Mouse (Mus musculus) CH12.LX (cell line): ENCODE measurements around the gene Olfr1412.

Source experiments
- BHLHE40 ChIP-seq: IDR thresholded peaks from 2 replicates; pipeline ENCODE4 v1.6.1; 2011; ENCODE audit warnings: mild to moderate bottlenecking, low read depth, low read length, improper control_type of control experiment
- CHD1 ChIP-seq: IDR thresholded peaks from 2 replicates; pipeline ENCODE4 v1.6.1; 2012; ENCODE audit warnings: low read depth, low read length, improper control_type of control experiment, inconsistent platforms
- CTCF ChIP-seq, 2 experiments: IDR thresholded peaks in 1 of 2; conservative IDR thresholded peaks in 1 of 2; 2 replicates each; pipeline ENCODE4 v1.5.1; 2011 to 2012; ENCODE audit warnings: low read depth in 2 of 2, low read length in 2 of 2, improper control_type of control experiment in 1 of 2, inconsistent platforms in 1 of 2, mild to moderate bottlenecking in 1 of 2, moderate library complexity in 1 of 2
- HCFC1 ChIP-seq: IDR thresholded peaks from 2 replicates; pipeline ENCODE4 v1.6.1; 2012; ENCODE audit warnings: low read depth, mild to moderate bottlenecking, inconsistent platforms, low read length, improper control_type of control experiment
- MAFK ChIP-seq: IDR thresholded peaks from 2 replicates; pipeline ENCODE4 v1.6.1; 2011; ENCODE audit warnings: low read length, improper control_type of control experiment; ENCODE audit not compliant: insufficient replicate concordance
- MXI1 ChIP-seq: IDR thresholded peaks from 2 replicates; pipeline ENCODE4 v1.6.1; 2011; ENCODE audit warnings: mild to moderate bottlenecking, low read depth, low read length, improper control_type of control experiment
- POLR2A ChIP-seq: IDR thresholded peaks from 2 replicates; pipeline ENCODE4 v1.6.1; 2011; ENCODE audit warnings: low read depth, mild to moderate bottlenecking, improper control_type of control experiment, low read length
- TCF12 ChIP-seq: IDR thresholded peaks from 2 replicates; pipeline ENCODE4 v1.6.1; 2014; ENCODE audit warnings: low read depth, mild to moderate bottlenecking, inconsistent platforms, low read length, improper control_type of control experiment
- ZMIZ1 ChIP-seq: IDR thresholded peaks from 2 replicates; pipeline ENCODE4 v1.6.1; 2012; ENCODE audit warnings: low read depth, mild to moderate bottlenecking, inconsistent platforms, low read length, improper control_type of control experiment

- no peak for TF ChIP-seq MAFK
- TF ChIP-seq MXI1, result no peak
- TF ChIP-seq TCF12, result no peak
- no peak for TF ChIP-seq CTCF (conservative IDR thresholded peaks at IDR 0.05 in 1 of 2, IDR thresholded peaks at IDR 0.05 in 1 of 2; ENCODE audit: low read depth in 2 of 2, low read length in 2 of 2)
- TF ChIP-seq POLR2A, result no peak
- no peak for TF ChIP-seq CHD1
- TF ChIP-seq ZMIZ1, result no peak
- no peak for TF ChIP-seq BHLHE40
- TF ChIP-seq HCFC1, result no peak
Measured at GRCm38 (mm10) chr1:92613175-92613574, 27.6 kb downstream of the Olfr1412 start.
